Mouse (Mus musculus) left cerebral cortex, postnatal 4 days (tissue): ENCODE measurements around the gene Erc1. TPM values are rescaled to one million over a fixed set of nuclear protein-coding genes. Genes with fewer than 3 reads are reported as not detected.

ENCODE experiments used
- DNase-seq: peaks from one replicate; pipeline ENCODE4 v3.0.0-alpha.2; 2022
- intact Hi-C: fragments of 180-260 bp; cut with DNase I; formaldehyde crosslinking; loops from one replicate; pipeline ENCODE4 v1.15.1; 2025
- total RNA-seq, 2 experiments: library from RNA; stranded (reverse); gene quantifications; 2 replicates each; pipeline ENCODE4 v1.2.3; 2021

Erc1 gene
- total RNA-seq, 2 experiments from 2014 or later = 135 TPM

DNA sequence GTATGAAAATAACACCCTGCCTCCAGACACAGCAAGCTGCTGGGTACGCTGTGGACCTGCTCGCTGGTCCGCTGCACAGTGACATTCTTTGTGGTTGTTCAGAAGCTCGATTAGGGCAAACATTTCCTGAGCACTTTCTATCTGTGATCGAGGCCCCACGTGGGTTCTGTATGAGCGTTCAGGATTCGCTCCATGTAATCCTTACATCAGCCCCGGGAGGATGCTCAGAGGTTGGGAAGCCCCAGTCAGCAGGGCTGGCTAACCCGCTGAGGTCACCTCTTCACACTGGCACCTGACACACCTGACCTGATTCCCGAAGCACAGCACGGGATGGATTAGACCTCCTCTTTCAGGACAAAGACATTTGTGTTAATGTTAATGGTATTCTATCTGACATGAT, 312.1 kb downstream of the Erc1 start:
- no peak for DNase-seq

DNA sequence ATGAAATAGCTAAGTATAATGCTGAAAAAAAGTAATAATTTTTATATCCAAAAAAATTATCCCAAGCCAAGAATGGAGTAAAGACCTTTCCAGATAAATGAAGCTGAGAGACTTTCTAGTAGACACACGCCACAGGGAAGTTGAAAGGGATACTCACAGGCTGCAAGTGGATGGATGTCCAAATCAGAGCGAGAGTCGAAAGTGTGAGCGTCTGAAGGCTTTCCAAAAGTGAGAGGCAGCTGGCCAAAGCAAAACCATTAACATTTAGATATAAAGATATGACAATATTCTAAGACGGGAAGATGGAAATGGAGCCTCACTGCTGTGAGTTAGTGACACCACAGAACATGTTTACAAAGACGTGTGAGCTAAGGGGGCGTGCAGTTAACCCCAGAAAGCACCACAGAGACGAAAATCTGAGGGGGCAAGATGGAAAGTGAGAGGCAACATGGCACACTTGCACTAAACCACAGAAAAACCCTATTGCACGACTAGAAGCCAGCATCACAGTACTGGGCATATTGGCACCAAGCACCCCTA, 314.7 kb downstream of the Erc1 start:
- intact Hi-C loops = no loop called here
- no peak for DNase-seq

More for the DNA sequence above, 312.1 kb downstream of the Erc1 start:
- intact Hi-C loops = no loop called here

DNA sequence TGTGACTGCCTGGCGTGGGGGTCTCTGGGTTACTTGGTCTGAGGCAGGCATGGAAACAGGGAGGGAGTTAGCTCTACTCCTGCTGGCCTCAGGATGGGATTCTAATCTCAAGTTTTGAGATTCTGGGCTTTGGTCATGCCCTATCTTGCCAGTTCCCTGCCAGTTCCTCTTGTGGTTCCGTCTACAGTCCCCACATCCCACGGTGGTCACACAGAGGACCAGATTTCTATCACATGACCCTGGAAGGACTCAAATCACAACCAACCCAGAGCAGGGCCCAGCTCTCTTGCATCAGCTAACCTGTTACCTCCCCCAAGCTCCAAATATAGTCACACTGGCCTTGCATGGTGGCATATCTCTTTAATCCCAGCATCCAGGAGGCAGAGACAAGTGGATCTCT, 318.3 kb downstream of the Erc1 start:
- no peak for DNase-seq
- intact Hi-C loops = no loop called here

DNA sequence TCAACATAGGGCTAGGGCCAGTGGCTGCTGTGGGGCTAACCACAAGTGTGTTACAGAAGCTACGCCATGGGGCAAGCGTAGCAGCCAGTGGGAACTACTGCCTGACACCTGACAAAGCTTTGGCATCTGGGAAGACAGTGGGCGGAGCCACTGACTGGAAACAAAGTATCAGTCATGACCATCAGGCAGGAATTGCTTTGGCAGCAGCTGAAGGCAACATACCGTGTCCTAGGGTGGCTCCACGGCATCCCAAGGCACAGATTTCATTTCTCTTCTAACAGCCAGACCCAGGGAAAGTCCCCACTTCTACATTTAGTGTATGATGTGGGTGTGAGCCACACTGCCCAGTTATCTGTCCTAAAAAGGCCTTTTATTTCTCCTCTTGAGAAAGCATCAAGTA, 321.5 kb downstream of the Erc1 start:
- intact Hi-C loops = no loop called here
- no peak for DNase-seq

DNA sequence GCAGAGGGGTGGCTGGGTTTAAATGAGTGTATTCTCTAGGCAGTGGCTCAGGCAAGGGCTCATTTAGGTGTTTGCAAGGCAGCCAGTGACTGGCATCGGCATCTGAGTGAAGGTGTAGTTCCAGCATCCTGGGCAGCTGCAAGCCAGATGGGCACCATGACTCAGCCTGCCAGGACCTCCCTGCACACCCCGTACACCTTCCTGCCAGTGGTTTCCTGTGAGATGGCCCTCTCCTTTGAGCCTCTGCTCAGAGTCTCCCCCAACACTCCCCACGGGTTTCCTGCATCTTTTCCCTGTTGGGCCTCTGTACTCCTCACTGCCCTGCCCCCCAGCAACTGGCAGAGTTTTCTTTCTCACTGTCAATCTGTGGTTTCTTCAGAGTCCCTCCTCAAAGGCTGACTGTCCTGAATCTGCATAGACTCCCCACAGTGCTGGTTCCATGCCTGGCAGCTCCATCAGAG, 326.0 kb downstream of the Erc1 start:
- intact Hi-C loops = no loop called here
- peak; percentile 14 for DNase-seq

DNA sequence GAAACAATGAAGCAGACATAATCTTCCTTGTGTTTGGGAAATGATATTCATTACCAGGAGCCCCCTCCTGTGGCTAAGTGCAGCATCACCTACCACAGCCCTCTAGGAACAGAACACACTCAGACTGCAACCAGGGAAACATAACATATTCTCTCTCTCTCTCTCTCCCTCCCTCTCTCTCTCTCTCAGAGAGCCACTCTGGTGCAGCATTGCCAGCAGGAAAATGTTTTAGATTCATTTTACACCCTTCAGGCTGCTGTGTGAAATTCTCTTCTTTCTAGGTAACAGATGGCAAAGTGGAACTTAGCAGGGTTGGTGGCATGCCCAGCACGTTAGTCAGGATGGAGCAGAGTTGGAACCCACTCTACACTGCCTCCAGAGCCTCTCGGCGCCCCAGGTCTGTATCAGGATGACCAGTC, 326.5 kb downstream of the Erc1 start:
- DNase-seq = peak; percentile 19
- intact Hi-C loops = no loop called here

Other genes with a start within 250 kb of the Erc1 start
- gene Rad52, start 54.5 kb upstream of the Erc1 start, total RNA-seq = 10 to 100 TPM; 25.6 to 27.1 TPM
- gene Wnk1, start 190.5 kb upstream of the Erc1 start, total RNA-seq = 100 to 1,000 TPM; 154 to 168 TPM
- not detected for gene Ninj2, start 245.2 kb upstream of the Erc1 start, total RNA-seq